Mouse (Mus musculus) forebrain, embryonic 12.5 days (tissue): ENCODE measurements around the gene Coq5. TPM values are rescaled to one million over a fixed set of nuclear protein-coding genes. Genes with fewer than 3 reads are reported as not detected.

Source experiments
- ATAC-seq: fragments of 200-750 bp; cut with Nextera tagmentation; 2 replicates; pipeline ENCODE4 v1.8.0; 2017; ENCODE audit warnings: moderate TSS enrichment; ENCODE audit not compliant: low FRiP score
- H3K27ac ChIP-seq: fragments of 300-500 bp; sonication (generic); 2 replicates; pipeline ENCODE4 v1.5.1; 2016; ENCODE audit warnings: mild to moderate bottlenecking
- H3K27me3 ChIP-seq: fragments of 300-500 bp; sonication (generic); 2 replicates; pipeline ENCODE4 v1.6.1; 2016; ENCODE audit warnings: mild to moderate bottlenecking
- H3K36me3 ChIP-seq: fragments of 300-500 bp; sonication (generic); replicated peaks from 2 replicates; pipeline ENCODE4 v1.6.1; 2016; ENCODE audit warnings: mild to moderate bottlenecking
- H3K4me1 ChIP-seq: fragments of 300-500 bp; sonication (generic); 2 replicates; pipeline ENCODE4 v1.6.1; 2016
- H3K4me2 ChIP-seq: fragments of 300-500 bp; sonication (generic); 2 replicates; pipeline ENCODE4 v1.6.1; 2016; ENCODE audit warnings: mild to moderate bottlenecking, moderate library complexity
- H3K4me3 ChIP-seq: fragments of 300-500 bp; sonication (generic); replicated peaks from 2 replicates; pipeline ENCODE4 v1.5.1; 2016; ENCODE audit warnings: mild to moderate bottlenecking
- H3K9ac ChIP-seq: fragments of 300-500 bp; sonication (generic); 2 replicates; pipeline ENCODE4 v1.6.1; 2016; ENCODE audit warnings: mild to moderate bottlenecking
- H3K9me3 ChIP-seq: fragments of 300-500 bp; sonication (generic); 2 replicates; pipeline ENCODE4 v1.6.1; 2016
- WGBS: fragments of 180-500 bp; shearing (Covaris S2); methylation state at CpG from one replicate; pipeline ENCODE4 v1.1.7; 2016; 5-methylcytosine and 5-hydroxymethylcytosine counted together
- polyA plus RNA-seq: library from polyadenylated mRNA; unstranded; fragments of >200 nt; fragmentation: Nextera tagmentation; extraction: Ambion mirVana; gene quantifications from 2 replicates; pipeline ENCODE4 v1.2.1, GENCODE M21; 2016

Coq5 gene
- polyA plus RNA-seq, 1 experiment from 2014 or later, result 57.1 TPM

DNA sequence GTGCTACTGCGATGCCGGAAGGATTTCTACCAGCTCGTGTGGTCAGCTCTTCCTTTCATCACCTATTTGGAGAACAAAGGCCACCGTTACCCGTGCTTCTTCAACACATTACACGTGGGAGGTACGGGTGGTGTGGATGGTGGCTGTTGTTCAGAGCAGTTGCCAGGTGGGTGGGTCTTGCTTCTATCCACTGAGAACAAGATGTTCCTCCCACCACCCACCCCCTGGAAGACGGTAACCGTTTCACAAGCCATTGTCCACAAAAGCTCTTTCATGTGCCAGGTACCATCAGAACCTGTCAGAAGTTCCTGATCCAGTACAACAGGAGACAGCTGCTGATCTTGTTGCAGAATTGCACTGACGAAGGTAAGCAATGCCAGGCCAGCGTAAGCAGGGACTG is 39.3 kb upstream of the Coq5 start:
- Histone ChIP-seq H3K9me3 (no peaks in the 10 kb centered on the region), H3K27me3 (peaks cover 16% of the 10 kb centered on the region), H3K4me1 (peaks cover 21% of the 10 kb centered on the region), H3K4me2 (no peak overlapping the region), H3K27ac (no peak overlapping the region), H3K4me3 (no peak overlapping the region), H3K9ac (no peak overlapping the region), H3K36me3 (peaks cover 55% of the 10 kb centered on the region)
- 87% methylated on average over 11 of the region's 11 CpGs for WGBS
- ATAC-seq, result no peak

DNA sequence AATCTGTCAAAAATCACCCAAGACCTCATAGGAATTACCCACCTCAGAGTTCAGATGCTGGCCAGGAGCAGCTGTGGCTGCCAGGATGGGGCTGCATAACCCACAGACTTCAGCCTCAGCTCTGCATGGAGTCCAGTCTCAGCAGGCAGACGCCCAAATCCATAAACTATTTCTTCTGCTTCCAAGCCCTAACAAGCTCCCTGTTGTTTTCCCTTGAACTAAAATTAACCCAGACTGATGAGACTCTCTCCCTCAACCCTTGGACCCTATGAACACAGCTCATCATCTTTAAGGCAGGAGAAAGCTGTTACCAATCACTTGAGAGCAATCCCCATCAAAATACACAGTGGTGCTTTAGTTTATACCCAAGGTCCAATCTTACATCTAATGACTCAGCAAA is 24.0 kb upstream of the Coq5 start:
- ATAC-seq, result no peak
- Histone ChIP-seq H3K36me3 (peaks cover 72% of the 10 kb centered on the region), H3K27ac (no peak overlapping the region), H3K9ac (no peak overlapping the region), H3K27me3 (no peaks in the 10 kb centered on the region), H3K4me3 (no peak overlapping the region), H3K9me3 (no peaks in the 10 kb centered on the region), H3K4me1 (no peaks in the 10 kb centered on the region), H3K4me2 (no peak overlapping the region)
- WGBS, result 77% methylated on average over 1 of the region's 1 CpGs

DNA sequence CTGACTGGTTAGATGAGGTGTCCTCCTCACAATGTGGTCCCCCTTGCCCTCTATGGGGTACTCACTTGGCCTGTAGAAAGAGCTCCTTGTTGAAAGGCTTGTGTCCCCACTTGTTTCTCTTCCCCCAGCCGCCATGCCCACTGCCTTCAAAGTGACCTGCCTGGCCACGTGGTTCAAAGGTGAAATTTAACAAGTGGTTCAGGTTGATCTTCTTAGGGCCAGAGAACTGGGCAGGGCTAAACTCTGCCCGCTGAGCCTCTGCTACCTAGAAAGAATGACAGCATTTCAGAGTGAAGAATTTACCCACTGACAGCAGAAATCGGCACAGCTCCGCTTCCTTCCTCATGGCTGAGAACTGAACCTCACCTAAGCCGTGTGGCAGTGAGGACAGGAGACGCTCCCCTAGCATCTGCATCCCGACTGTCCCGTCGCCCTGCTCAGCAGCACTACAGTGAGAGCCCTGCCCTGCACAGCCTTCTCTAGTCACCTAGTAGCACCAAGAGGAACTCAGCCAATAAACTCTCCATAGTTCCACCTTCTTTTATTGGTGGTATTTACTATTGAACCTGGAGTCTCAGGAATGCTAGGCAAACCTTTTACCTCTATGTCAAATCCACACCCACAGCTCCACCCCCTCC is 22.4 kb upstream of the Coq5 start:
- Histone ChIP-seq H3K36me3 (peaks cover 59% of the 10 kb centered on the region), H3K9me3 (no peaks in the 10 kb centered on the region), H3K27me3 (no peaks in the 10 kb centered on the region), H3K9ac (no peak overlapping the region), H3K4me3 (no peak overlapping the region), H3K4me1 (no peaks in the 10 kb centered on the region), H3K27ac (no peak overlapping the region), H3K4me2 (no peak overlapping the region)
- no peak for ATAC-seq
- 92% methylated on average over 10 of the region's 10 CpGs for WGBS

DNA sequence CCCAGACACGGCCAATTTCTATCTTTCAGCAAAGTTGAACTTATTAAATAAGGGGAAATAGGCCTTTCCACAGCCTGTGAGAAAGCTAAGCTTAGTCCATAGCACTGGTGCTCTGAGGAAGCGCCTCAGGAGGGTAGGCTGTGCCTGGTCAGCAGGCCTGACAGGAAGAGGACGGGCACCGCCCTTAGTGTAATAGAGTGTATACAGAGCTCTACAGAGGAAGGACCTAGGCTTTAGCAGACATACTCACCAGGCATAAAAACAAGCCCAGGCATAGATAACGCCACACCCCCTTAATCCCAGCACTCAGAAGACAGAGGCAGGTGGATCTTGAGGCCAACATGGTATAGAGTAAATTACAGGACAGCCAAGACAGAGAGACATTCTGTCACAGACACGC is 19.1 kb upstream of the Coq5 start:
- no peak for ATAC-seq
- H3K27ac ChIP-seq, result no peak overlapping the region
- 89% methylated on average over 6 of the region's 6 CpGs for WGBS
- H3K4me1 ChIP-seq, result peaks cover 6% of the 10 kb centered on the region; the same call in 1 of the 2 replicates
- H3K4me2 ChIP-seq, result no peak overlapping the region
- peaks cover 63% of the 10 kb centered on the region for H3K36me3 ChIP-seq
- no peak overlapping the region for H3K9ac ChIP-seq
- H3K4me3 ChIP-seq, result no peak overlapping the region
- no peaks in the 10 kb centered on the region for H3K27me3 ChIP-seq
- H3K9me3 ChIP-seq, result no peaks in the 10 kb centered on the region

DNA sequence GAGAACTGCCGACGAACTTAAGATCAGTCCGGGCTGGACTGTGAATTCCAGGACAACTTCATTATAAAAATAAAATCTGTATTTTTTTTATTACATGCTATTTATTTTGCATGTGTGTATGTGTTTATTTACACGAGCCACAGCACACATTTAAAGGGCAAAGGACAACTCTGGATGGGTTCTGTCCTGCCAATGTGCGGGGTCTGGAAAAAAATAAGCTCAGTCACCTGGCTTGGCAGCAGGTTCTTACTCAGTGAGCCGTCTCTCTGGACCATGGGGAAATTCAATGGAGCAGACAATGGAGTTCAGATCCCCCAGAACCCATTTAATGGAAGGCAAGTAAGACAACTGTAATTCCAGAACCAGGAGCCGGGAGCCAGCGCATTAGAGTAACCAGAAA is 18.3 kb upstream of the Coq5 start:
- Histone ChIP-seq H3K27ac (no peak overlapping the region), H3K9me3 (no peaks in the 10 kb centered on the region), H3K9ac (no peak overlapping the region), H3K4me2 (no peak overlapping the region), H3K4me1 (peaks cover 12% of the 10 kb centered on the region; the same call in 1 of the 2 replicates), H3K27me3 (no peaks in the 10 kb centered on the region), H3K36me3 (peaks cover 57% of the 10 kb centered on the region), H3K4me3 (no peak overlapping the region)
- ATAC-seq, result no peak
- WGBS, result 92% methylated on average over 8 of the region's 8 CpGs

DNA sequence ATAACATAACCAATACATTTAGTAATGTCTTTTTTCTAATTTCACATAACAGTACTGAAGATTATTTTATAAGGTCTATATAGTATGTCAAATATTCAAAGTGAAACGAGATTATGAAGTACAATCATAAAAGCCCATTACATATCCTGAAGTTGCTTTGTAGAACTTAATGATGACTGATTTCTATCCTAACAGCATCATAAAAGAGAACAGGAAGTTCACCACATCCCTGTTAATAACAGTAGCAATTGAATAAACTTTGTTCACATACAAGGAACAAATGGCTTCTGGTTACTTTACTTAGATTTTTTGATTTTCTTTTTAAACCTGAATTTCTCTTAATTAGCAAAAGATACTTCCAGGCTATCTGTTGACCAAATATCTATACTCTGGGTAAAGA is 17.6 kb upstream of the Coq5 start:
- no peak overlapping the region for H3K4me2 ChIP-seq
- H3K36me3 ChIP-seq, result peaks cover 56% of the 10 kb centered on the region
- H3K27ac ChIP-seq, result no peak overlapping the region
- peaks cover 12% of the 10 kb centered on the region; the same call in 1 of the 2 replicates for H3K4me1 ChIP-seq
- H3K9me3 ChIP-seq, result no peaks in the 10 kb centered on the region
- no peak for ATAC-seq
- WGBS, result 93% methylated on average over 1 of the region's 1 CpGs
- no peak overlapping the region for H3K9ac ChIP-seq
- H3K4me3 ChIP-seq, result no peak overlapping the region
- no peaks in the 10 kb centered on the region for H3K27me3 ChIP-seq

DNA sequence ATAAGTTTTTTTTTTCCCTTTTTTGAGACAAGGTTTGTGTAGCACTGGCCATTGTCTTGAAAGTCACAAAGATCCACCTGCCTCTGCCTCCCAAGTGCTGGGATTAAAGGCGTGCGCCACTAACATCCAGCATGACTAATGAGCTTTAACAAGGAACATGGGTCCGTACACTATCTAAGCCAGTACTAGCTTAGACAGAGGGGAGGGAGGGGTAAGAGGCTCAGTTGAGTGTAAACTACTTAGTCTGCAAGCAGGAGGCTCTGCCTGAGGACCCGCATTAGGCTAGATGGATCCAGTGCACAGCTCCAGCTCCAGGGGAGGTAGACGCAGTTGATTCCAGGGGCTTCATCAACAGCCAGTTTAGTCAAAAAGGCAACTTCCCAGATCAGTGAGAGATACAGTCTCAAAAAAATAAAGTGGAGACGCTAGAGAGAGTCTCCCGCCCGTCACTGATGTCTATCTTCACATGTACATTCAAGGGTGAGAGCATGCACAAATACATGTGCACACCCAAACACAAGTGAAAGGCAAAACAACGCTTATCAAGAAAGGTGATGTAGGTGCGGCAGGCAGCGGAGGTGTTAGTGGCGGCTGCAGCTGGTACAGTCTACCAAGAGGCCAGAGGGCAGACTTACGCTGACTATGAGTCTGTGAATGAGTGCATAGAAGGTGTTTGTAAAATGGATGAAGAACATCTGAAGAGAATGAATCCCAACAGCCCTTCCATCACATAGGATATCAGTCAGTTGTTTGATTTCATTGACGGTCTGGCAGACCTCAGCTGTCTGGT is 16.8 kb upstream of the Coq5 start:
- no peaks in the 10 kb centered on the region for H3K9me3 ChIP-seq
- no peak overlapping the region for H3K4me3 ChIP-seq
- H3K27me3 ChIP-seq, result no peaks in the 10 kb centered on the region
- H3K4me2 ChIP-seq, result no peak overlapping the region
- peaks cover 48% of the 10 kb centered on the region for H3K36me3 ChIP-seq
- H3K4me1 ChIP-seq, result peaks cover 12% of the 10 kb centered on the region; the same call in 1 of the 2 replicates
- WGBS, result 90% methylated on average over 14 of the region's 14 CpGs
- H3K27ac ChIP-seq, result no peak overlapping the region
- no peak for ATAC-seq
- no peak overlapping the region for H3K9ac ChIP-seq

DNA sequence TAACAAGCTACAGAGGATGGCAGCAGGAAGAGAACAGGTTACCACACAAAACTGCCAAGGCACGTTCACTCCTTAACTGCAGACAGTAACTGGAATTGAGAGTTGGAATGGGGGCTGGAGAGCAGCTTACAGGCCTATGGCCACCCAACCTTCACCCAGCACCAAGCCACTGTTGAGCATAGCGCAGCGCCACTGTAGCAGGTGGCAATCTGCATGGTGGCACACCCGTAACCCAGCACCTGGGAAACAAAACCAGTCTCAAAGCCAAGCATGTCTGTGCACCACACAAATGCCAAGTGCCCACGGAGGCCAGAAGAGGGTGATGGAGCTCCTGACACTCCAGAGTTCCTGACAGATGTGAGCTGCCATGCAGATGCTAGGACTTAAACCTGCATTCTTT is 13.1 kb upstream of the Coq5 start:
- Histone ChIP-seq H3K4me2 (no peak overlapping the region), H3K9me3 (no peaks in the 10 kb centered on the region), H3K4me3 (no peak overlapping the region), H3K4me1 (peaks cover 38% of the 10 kb centered on the region), H3K9ac (no peak overlapping the region), H3K36me3 (peaks cover 41% of the 10 kb centered on the region), H3K27ac (no peak overlapping the region), H3K27me3 (no peaks in the 10 kb centered on the region)
- 95% methylated on average over 5 of the region's 5 CpGs for WGBS
- no peak for ATAC-seq

DNA sequence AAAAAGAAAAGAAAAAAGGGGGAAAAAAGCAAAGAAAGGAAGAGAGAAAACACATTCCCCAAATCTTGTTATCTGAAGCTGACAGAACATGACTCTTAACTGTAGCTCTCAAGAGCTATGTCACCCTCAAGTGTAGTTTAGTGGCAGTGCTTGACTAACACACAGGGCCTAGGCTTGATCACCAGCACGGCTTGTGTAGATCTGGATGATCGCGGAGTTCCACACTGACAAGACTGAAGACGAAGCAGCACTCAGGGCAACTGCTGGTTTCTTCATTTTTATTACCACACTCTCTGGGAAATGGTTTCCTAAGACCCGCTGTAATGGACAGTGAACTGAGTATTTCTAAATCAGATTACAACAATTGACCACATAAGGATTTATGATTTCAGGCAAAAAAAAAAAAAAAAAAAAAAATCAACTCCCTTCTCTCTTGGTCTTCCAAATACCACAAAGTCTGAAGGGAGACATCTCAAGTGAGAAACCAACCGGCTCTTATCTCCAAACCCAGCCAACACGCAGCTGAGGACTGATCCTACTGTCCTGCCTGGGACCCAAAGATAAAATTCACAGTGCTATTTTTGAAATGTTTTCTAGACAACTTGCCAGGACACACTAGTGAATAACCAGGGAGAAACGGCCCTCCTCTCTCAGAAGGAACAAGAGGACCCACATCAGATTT is 12.5 kb upstream of the Coq5 start:
- ATAC-seq, result no peak
- Histone ChIP-seq H3K4me1 (peaks cover 44% of the 10 kb centered on the region), H3K9ac (no peak overlapping the region), H3K27ac (no peak overlapping the region), H3K4me3 (no peak overlapping the region), H3K36me3 (peaks cover 41% of the 10 kb centered on the region), H3K27me3 (no peaks in the 10 kb centered on the region), H3K9me3 (no peaks in the 10 kb centered on the region), H3K4me2 (no peak overlapping the region)
- 89% methylated on average over 8 of the region's 8 CpGs for WGBS

DNA sequence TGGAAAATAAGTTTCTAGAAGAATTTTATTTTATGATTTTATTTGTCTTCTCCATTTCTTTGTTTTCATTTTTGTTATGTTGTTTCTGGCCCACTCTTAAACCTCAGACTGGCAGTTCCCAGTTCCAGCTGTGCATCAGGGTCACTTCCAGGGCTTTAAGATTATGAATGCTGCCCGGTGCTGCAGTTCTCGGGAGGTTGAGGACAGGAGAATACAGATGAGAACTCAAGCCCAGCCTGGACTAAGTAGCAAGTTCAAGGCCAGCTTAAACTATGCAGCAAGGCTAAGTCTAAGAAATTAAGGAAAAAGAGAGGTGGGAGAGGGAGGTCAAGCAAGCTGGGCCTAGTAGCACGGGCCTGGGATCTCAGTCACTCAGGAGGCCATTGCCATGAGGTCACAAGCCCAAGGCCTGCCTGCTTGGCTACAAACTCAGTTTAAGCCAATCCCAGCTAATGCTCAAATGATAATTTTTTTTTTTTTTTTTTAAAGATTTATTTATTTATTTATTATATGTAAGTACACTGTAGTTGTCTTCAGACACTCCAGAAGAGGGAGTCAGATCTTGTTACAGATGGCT is 11.9 kb upstream of the Coq5 start:
- peaks cover 38% of the 10 kb centered on the region for H3K36me3 ChIP-seq
- WGBS, result 88% methylated on average over 3 of the region's 3 CpGs
- peaks cover 44% of the 10 kb centered on the region for H3K4me1 ChIP-seq
- no peaks in the 10 kb centered on the region for H3K9me3 ChIP-seq
- no peak overlapping the region for H3K27ac ChIP-seq
- H3K4me3 ChIP-seq, result no peak overlapping the region
- no peak overlapping the region for H3K4me2 ChIP-seq
- no peaks in the 10 kb centered on the region for H3K27me3 ChIP-seq
- no peak for ATAC-seq
- no peak overlapping the region for H3K9ac ChIP-seq

DNA sequence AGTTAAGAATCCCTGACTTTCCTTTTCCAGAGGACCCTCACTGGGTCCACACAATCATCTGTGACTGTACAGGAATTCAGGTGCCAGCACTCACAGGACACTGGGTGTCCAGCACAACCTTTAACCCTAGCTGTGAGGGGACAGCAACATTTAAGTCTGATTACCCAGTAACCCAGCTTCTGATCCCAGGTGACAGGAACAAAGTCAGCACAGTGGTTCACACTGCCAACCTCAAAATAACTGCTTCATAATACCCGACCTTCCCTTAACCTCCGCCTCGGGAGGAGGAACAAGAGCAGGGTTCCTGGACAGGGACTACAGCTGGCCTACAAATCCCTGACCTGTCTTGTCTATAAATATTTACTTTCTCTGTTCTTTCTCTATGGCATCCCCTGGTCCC is 11.2 kb upstream of the Coq5 start:
- Histone ChIP-seq H3K36me3 (peaks cover 34% of the 10 kb centered on the region), H3K27me3 (no peaks in the 10 kb centered on the region), H3K4me2 (no peak overlapping the region), H3K9ac (no peak overlapping the region), H3K4me1 (peaks cover 40% of the 10 kb centered on the region), H3K27ac (no peak overlapping the region), H3K4me3 (no peak overlapping the region), H3K9me3 (no peaks in the 10 kb centered on the region)
- WGBS, result 69% methylated on average over 3 of the region's 3 CpGs
- no peak for ATAC-seq

DNA sequence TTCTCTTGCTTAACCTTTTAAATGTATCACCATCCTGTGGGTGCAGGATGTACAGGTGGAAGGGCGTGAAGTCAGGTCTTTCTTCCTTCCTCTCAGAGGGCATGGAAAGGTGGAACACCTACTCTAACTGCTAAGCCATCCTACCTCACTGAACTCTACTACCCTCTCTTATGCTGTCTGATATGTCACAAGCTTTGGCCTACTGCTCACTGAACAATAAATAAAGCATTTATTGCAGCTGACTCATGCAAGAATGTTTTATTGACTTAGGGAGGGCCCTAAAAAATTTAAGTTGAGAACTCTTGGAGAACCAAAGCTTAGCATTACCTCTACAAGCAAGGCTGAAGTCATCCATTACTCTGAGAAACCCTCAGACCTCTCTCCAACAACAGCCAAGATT is 9.5 kb upstream of the Coq5 start:
- Histone ChIP-seq H3K9me3 (no peaks in the 10 kb centered on the region), H3K4me1 (peaks cover 43% of the 10 kb centered on the region), H3K27me3 (no peaks in the 10 kb centered on the region), H3K4me2 (peak overlapping the region; percentile 85), H3K36me3 (peaks cover 30% of the 10 kb centered on the region), H3K9ac (0 out of 2 replicates have a peak overlapping the region, but pooled peaks have one; percentile 21), H3K27ac (no peak overlapping the region), H3K4me3 (peak overlapping the region; percentile 99; the same call in 1 of the 2 replicates)
- ATAC-seq, result no peak
- WGBS, result 88% methylated on average over 1 of the region's 1 CpGs
